Mouse (Mus musculus) embryonic facial prominence, embryonic 12.5 days (tissue): Measurements from ENCODE around the gene Ccdc42. TPM values are rescaled to one million over a fixed set of nuclear protein-coding genes. Genes with fewer than 3 reads are reported as not detected.

Source experiments
- ATAC-seq: fragments of 200-750 bp; cut with Nextera tagmentation; 2 replicates; pipeline ENCODE4 v1.8.0; 2017; ENCODE audit not compliant: insufficient number of reproducible peaks, insufficient read depth, low FRiP score, low TSS enrichment
- H3K27ac ChIP-seq: fragments of 300-500 bp; sonication (generic); 2 replicates; pipeline ENCODE4 v1.5.1; 2016; ENCODE audit warnings: mild to moderate bottlenecking
- H3K27me3 ChIP-seq: fragments of 300-500 bp; sonication (generic); 2 replicates; pipeline ENCODE4 v1.6.1; 2016; ENCODE audit warnings: mild to moderate bottlenecking, moderate library complexity
- H3K36me3 ChIP-seq: fragments of 300-500 bp; sonication (generic); 2 replicates; pipeline ENCODE4 v1.6.1; 2016; ENCODE audit warnings: mild to moderate bottlenecking
- H3K4me1 ChIP-seq: fragments of 300-500 bp; sonication (generic); 2 replicates; pipeline ENCODE4 v1.6.1; 2016
- H3K4me2 ChIP-seq: fragments of 300-500 bp; sonication (generic); replicated peaks from 2 replicates; pipeline ENCODE4 v1.6.1; 2016; ENCODE audit warnings: mild to moderate bottlenecking, moderate library complexity
- H3K4me3 ChIP-seq: fragments of 300-500 bp; sonication (generic); 2 replicates; pipeline ENCODE4 v1.5.1; 2016; ENCODE audit warnings: mild to moderate bottlenecking
- H3K9ac ChIP-seq: fragments of 300-500 bp; sonication (generic); 2 replicates; pipeline ENCODE4 v1.6.1; 2016; ENCODE audit warnings: mild to moderate bottlenecking, moderate library complexity
- H3K9me3 ChIP-seq: fragments of 300-500 bp; sonication (generic); 2 replicates; pipeline ENCODE4 v1.6.1; 2016; ENCODE audit warnings: mild to moderate bottlenecking, moderate library complexity
- WGBS: fragments of 180-500 bp; shearing (Covaris S2); methylation state at CpG from one replicate; pipeline ENCODE4 v1.1.7; 2016; 5-methylcytosine and 5-hydroxymethylcytosine counted together
- polyA plus RNA-seq: library from polyadenylated mRNA; unstranded; fragments of >200 nt; fragmentation: Nextera tagmentation; extraction: Ambion mirVana; gene quantifications from 2 replicates; pipeline ENCODE4 v1.2.1, GENCODE M21; 2016

The Ccdc42 gene
- polyA plus RNA-seq, 1 experiment from 2014 or later: 0.40 TPM

- Histone ChIP-seq H3K4me3 (no peak overlapping the region), H3K9ac (no peak overlapping the region), H3K27ac (0 out of 2 replicates have a peak overlapping the region, but pooled peaks have one; percentile 4), H3K4me1 (peaks cover 8% of the 10 kb centered on the region; the same call in 1 of the 2 replicates), H3K27me3 (no peaks in the 10 kb centered on the region), H3K36me3 (no peaks in the 10 kb centered on the region), H3K9me3 (no peaks in the 10 kb centered on the region), H3K4me2 (peak overlapping the region; percentile 43)
- no peak for ATAC-seq
- WGBS: 78% methylated on average over 9 of the region's 9 CpGs
Observed at GRCm38 (mm10) chr11:68622751-68623150, 35.9 kb downstream of the Ccdc42 start.

GRCm38 (mm10) chr11:68623225-68623870, 36.5 kb downstream of the Ccdc42 start:
- no peaks in the 10 kb centered on the region for H3K9me3 ChIP-seq
- no peaks in the 10 kb centered on the region for H3K27me3 ChIP-seq
- H3K27ac ChIP-seq: peak overlapping the region; percentile 38; the same call in 1 of the 2 replicates
- peak overlapping the region; percentile 43 for H3K4me2 ChIP-seq
- H3K4me3 ChIP-seq: peak overlapping the region; percentile 26
- H3K9ac ChIP-seq: no peak overlapping the region
- peak; percentile 82 for ATAC-seq
- no peaks in the 10 kb centered on the region for H3K36me3 ChIP-seq
- peaks cover 8% of the 10 kb centered on the region; the same call in 1 of the 2 replicates for H3K4me1 ChIP-seq
- 4% methylated on average over 14 of the region's 14 CpGs for WGBS

GRCm38 (mm10) chr11:68623871-68624258, 37.0 kb downstream of the Ccdc42 start:
- peak overlapping the region; percentile 43 for H3K4me2 ChIP-seq
- H3K36me3 ChIP-seq: no peaks in the 10 kb centered on the region
- H3K9ac ChIP-seq: no peak overlapping the region
- H3K27ac ChIP-seq: peak overlapping the region; percentile 38; the same call in 1 of the 2 replicates
- no peaks in the 10 kb centered on the region for H3K27me3 ChIP-seq
- H3K9me3 ChIP-seq: no peaks in the 10 kb centered on the region
- peaks cover 8% of the 10 kb centered on the region; the same call in 1 of the 2 replicates for H3K4me1 ChIP-seq
- WGBS: 9% methylated on average over 5 of the region's 5 CpGs
- no peak for ATAC-seq
- peak overlapping the region; percentile 26 for H3K4me3 ChIP-seq

- H3K27me3 ChIP-seq: no peaks in the 10 kb centered on the region
- 64% methylated on average over 17 of the region's 17 CpGs for WGBS
- H3K27ac ChIP-seq: peak overlapping the region; percentile 36; the same call in 1 of the 2 replicates
- no peak overlapping the region for H3K9ac ChIP-seq
- peaks cover 13% of the 10 kb centered on the region; the same call in 1 of the 2 replicates for H3K4me1 ChIP-seq
- no peak overlapping the region for H3K4me3 ChIP-seq
- no peaks in the 10 kb centered on the region for H3K36me3 ChIP-seq
- no peaks in the 10 kb centered on the region for H3K9me3 ChIP-seq
- H3K4me2 ChIP-seq: no peak overlapping the region
- ATAC-seq: no peak
Observed at GRCm38 (mm10) chr11:68631611-68632316, 44.9 kb downstream of the Ccdc42 start.

- Histone ChIP-seq H3K4me3 (no peak overlapping the region), H3K4me2 (peak overlapping the region; percentile 27; the same call in 1 of the 2 replicates), H3K27me3 (no peaks in the 10 kb centered on the region), H3K4me1 (peaks cover 18% of the 10 kb centered on the region), H3K27ac (peak overlapping the region; percentile 90), H3K9ac (no peak overlapping the region), H3K36me3 (no peaks in the 10 kb centered on the region), H3K9me3 (no peaks in the 10 kb centered on the region; the same call in 1 of the 2 replicates)
- WGBS: 10% methylated on average over 10 of the region's 10 CpGs
- peak; percentile 91 for ATAC-seq
Observed at GRCm38 (mm10) chr11:68637861-68638615, 51.2 kb downstream of the Ccdc42 start.

GRCm38 (mm10) chr11:68641361-68641760, 54.5 kb downstream of the Ccdc42 start:
- no peak overlapping the region for H3K27ac ChIP-seq
- no peaks in the 10 kb centered on the region; the same call in 1 of the 2 replicates for H3K9me3 ChIP-seq
- WGBS: 79% methylated on average over 5 of the region's 5 CpGs
- H3K27me3 ChIP-seq: no peaks in the 10 kb centered on the region
- H3K4me1 ChIP-seq: peaks cover 12% of the 10 kb centered on the region
- H3K4me3 ChIP-seq: no peak overlapping the region
- no peak overlapping the region for H3K9ac ChIP-seq
- no peaks in the 10 kb centered on the region for H3K36me3 ChIP-seq
- ATAC-seq: no peak
- no peak overlapping the region for H3K4me2 ChIP-seq

GRCm38 (mm10) chr11:68644781-68645180, 58.0 kb downstream of the Ccdc42 start:
- Histone ChIP-seq H3K4me3 (no peak overlapping the region), H3K27me3 (no peaks in the 10 kb centered on the region), H3K27ac (no peak overlapping the region), H3K4me1 (no peaks in the 10 kb centered on the region), H3K9ac (no peak overlapping the region), H3K4me2 (no peak overlapping the region), H3K9me3 (no peaks in the 10 kb centered on the region; the same call in 1 of the 2 replicates), H3K36me3 (no peaks in the 10 kb centered on the region)
- 59% methylated on average over 6 of the region's 6 CpGs for WGBS
- ATAC-seq: no peak

Other genes starting within 250 kb of the Ccdc42 start
- gene Ntn1, start 186.2 kb upstream of the Ccdc42 start, polyA plus RNA-seq: 12.2 and 14.8 TPM in 2 replicates
- gene Pik3r5, start 154.9 kb upstream of the Ccdc42 start, polyA plus RNA-seq: 0.50 and 0.70 TPM in 2 replicates
- gene Pik3r6, start 84.0 kb upstream of the Ccdc42 start, polyA plus RNA-seq: 2.3 and 2.5 TPM in 2 replicates
- gene Mfsd6l, start 30.8 kb upstream of the Ccdc42 start, polyA plus RNA-seq: 0.22 and 0.35 TPM in 2 replicates
- 161 and 169 TPM in 2 replicates for gene Myh10, start 104.5 kb downstream of the Ccdc42 start, polyA plus RNA-seq